Mouse (Mus musculus) gastrocnemius, postnatal 25 days (tissue): ENCODE data around the gene Klhdc8b. TPM values are rescaled to one million over a fixed set of nuclear protein-coding genes. Genes with fewer than 3 reads are reported as not detected.

Experiments used
- DNase-seq: peaks from one replicate; pipeline ENCODE4 v3.0.0; 2022
- total RNA-seq, 2 experiments: library from RNA; stranded (reverse); gene quantifications; 1 replicate in 1 of 2; 2 replicates in 1 of 2; pipeline ENCODE4 v1.2.3; 2021

The Klhdc8b gene
- total RNA-seq, 2 experiments from 2014 or later, result 3.3 to 3.8 TPM

GRCm38 (mm10) chr9:108451519-108452160, 9.7 kb downstream of the Klhdc8b start:
- DNase-seq, result no peak

GRCm38 (mm10) chr9:108451170-108451493, 10.2 kb downstream of the Klhdc8b start:
- no peak for DNase-seq

GRCm38 (mm10) chr9:108450292-108451169, 10.8 kb downstream of the Klhdc8b start:
- DNase-seq, result no peak

- no peak for DNase-seq
Measured at GRCm38 (mm10) chr9:108449860-108450259, 11.5 kb downstream of the Klhdc8b start.

GRCm38 (mm10) chr9:108445125-108445524, 16.3 kb downstream of the Klhdc8b start:
- DNase-seq, result no peak

- no peak for DNase-seq
Measured at GRCm38 (mm10) chr9:108441236-108441919, 20.0 kb downstream of the Klhdc8b start.

- no peak for DNase-seq
Measured at GRCm38 (mm10) chr9:108440485-108440884, 20.9 kb downstream of the Klhdc8b start.

GRCm38 (mm10) chr9:108439176-108439575, 22.2 kb downstream of the Klhdc8b start:
- DNase-seq, result no peak

- no peak for DNase-seq
Measured at GRCm38 (mm10) chr9:108436182-108436581, 25.2 kb downstream of the Klhdc8b start, which contains the start of gene BC048562. Gene BC048562, plus strand, starts transcription at chr9:108436482.

GRCm38 (mm10) chr9:108431431-108432067, 29.8 kb downstream of the Klhdc8b start:
- no peak for DNase-seq

- no peak for DNase-seq
Measured at GRCm38 (mm10) chr9:108428384-108428783, 33.0 kb downstream of the Klhdc8b start, which contains the start of gene Ccdc36. Gene Ccdc36, minus strand, starts transcription at chr9:108428484.

GRCm38 (mm10) chr9:108412221-108412620, 49.2 kb downstream of the Klhdc8b start:
- no peak for DNase-seq

GRCm38 (mm10) chr9:108411381-108411942, 49.9 kb downstream of the Klhdc8b start:
- DNase-seq, result no peak

- no peak for DNase-seq
Measured at GRCm38 (mm10) chr9:108409535-108409934, 51.8 kb downstream of the Klhdc8b start.

GRCm38 (mm10) chr9:108404451-108404850, 56.9 kb downstream of the Klhdc8b start:
- DNase-seq, result no peak

GRCm38 (mm10) chr9:108403081-108403480, 58.3 kb downstream of the Klhdc8b start:
- DNase-seq, result no peak

GRCm38 (mm10) chr9:108401186-108401960, 60.0 kb downstream of the Klhdc8b start:
- peak; percentile 73 for DNase-seq

- no peak for DNase-seq
Measured at GRCm38 (mm10) chr9:108398324-108398723, 63.1 kb downstream of the Klhdc8b start.
